Mouse (Mus musculus) liver, adult 2 months (tissue): Measurements from ENCODE around the gene Kcnj6. TPM values are rescaled to one million over a fixed set of nuclear protein-coding genes. Genes with fewer than 3 reads are reported as not detected.

Experiments
- DNase-seq: peaks from one replicate; pipeline ENCODE4 v3.0.0-alpha.2; 2011; ENCODE audit warnings: low read depth, low spot score; ENCODE audit errors: extremely low read depth
- H3K27ac ChIP-seq: fragments of 200-500 bp; replicated peaks from 2 replicates; pipeline ENCODE4 v1.5.1; 2012; ENCODE audit warnings: low read depth, mild to moderate bottlenecking, control low read depth, inconsistent platforms, low read length; ENCODE audit not compliant: insufficient read depth
- H3K27me3 ChIP-seq: fragments of 200-500 bp; 2 replicates; pipeline ENCODE4 v1.6.1; 2012; ENCODE audit warnings: mild to moderate bottlenecking, moderate library complexity, low read length, inconsistent platforms; ENCODE audit not compliant: control insufficient read depth, insufficient read depth
- H3K36me3 ChIP-seq: fragments of 200-500 bp; 2 replicates; pipeline ENCODE4 v1.6.1; 2012; ENCODE audit warnings: low read length, inconsistent platforms; ENCODE audit not compliant: control insufficient read depth, insufficient read depth
- H3K4me1 ChIP-seq: fragments of 200-500 bp; 2 replicates; pipeline ENCODE4 v1.6.1; 2011; ENCODE audit warnings: low read length; ENCODE audit not compliant: control insufficient read depth, insufficient read depth
- H3K4me3 ChIP-seq: fragments of 200-500 bp; 2 replicates; pipeline ENCODE4 v1.5.1; 2011; ENCODE audit warnings: low read depth, mild to moderate bottlenecking, control low read depth, low read length, moderate library complexity; ENCODE audit not compliant: insufficient read depth
- H3K79me2 ChIP-seq: fragments of 200-500 bp; 2 replicates; pipeline ENCODE4 v1.6.1; 2012; ENCODE audit warnings: inconsistent platforms, mild to moderate bottlenecking, low read length, moderate library complexity; ENCODE audit not compliant: control insufficient read depth, insufficient read depth
- H3K9ac ChIP-seq: fragments of 200-500 bp; 2 replicates; pipeline ENCODE4 v1.6.1; 2012; ENCODE audit warnings: low read depth, mild to moderate bottlenecking, control low read depth, inconsistent platforms, low read length
- CTCF ChIP-seq: fragments of 200-500 bp; IDR thresholded peaks from 2 replicates; pipeline ENCODE4 v1.5.1; 2011; ENCODE audit warnings: low read depth, low read length, control low read depth
- POLR2A ChIP-seq: fragments of 200-500 bp; IDR thresholded peaks from 2 replicates; pipeline ENCODE4 v1.6.1; 2011; ENCODE audit warnings: low read length, control low read depth; ENCODE audit not compliant: insufficient read depth; ENCODE audit errors: extremely low read depth
- WGBS: fragments of 180-500 bp; shearing (Covaris S2); methylation state at CpG from one replicate; pipeline ENCODE4 v1.1.7; 2018; 5-methylcytosine and 5-hydroxymethylcytosine counted together
- polyA plus RNA-seq: library from polyadenylated mRNA; depleted of rRNA; stranded (reverse); fragments of >200 nt; gene quantifications from 2 replicates; pipeline ENCODE4 v1.2.3, GENCODE M21; 2012
- total RNA-seq: library from RNA; depleted of rRNA; stranded (reverse); fragments of >200 nt; gene quantifications from 2 replicates; pipeline ENCODE4 v1.2.3, GENCODE M21; 2014

Gene Kcnj6
- total and polyA plus RNA-seq, 2 experiments, result not detected

GRCm38 (mm10) chr16:94743853-94744501 lies 253.5 kb downstream of the Kcnj6 start:
- peak; percentile 40 for DNase-seq
- Histone ChIP-seq H3K4me1 (no peaks in the 10 kb centered on the region), H3K79me2 (no peaks in the 10 kb centered on the region), H3K4me3 (no peak overlapping the region), H3K9ac (no peak overlapping the region), H3K36me3 (no peaks in the 10 kb centered on the region), H3K27ac (no peak overlapping the region), H3K27me3 (0 out of 2 replicates have a peak, but pooled peaks cover 3% of the 10 kb centered on the region)
- peak; percentile 38; the same call in 1 of the 2 replicates for TF ChIP-seq CTCF
- no peak for TF ChIP-seq POLR2A
- WGBS, result 5% methylated on average over 11 of the region's 11 CpGs

- Histone ChIP-seq H3K4me1 (no peaks in the 10 kb centered on the region), H3K9ac (no peak overlapping the region), H3K27ac (no peak overlapping the region), H3K79me2 (no peaks in the 10 kb centered on the region), H3K36me3 (no peaks in the 10 kb centered on the region), H3K4me3 (no peak overlapping the region), H3K27me3 (no peaks in the 10 kb centered on the region)
- 93% methylated on average over 1 of the region's 1 CpGs for WGBS
- no peak for DNase-seq
- TF ChIP-seq POLR2A, result no peak
- TF ChIP-seq CTCF, result no peak
Measured at GRCm38 (mm10) chr16:94737359-94737687, 260.2 kb downstream of the Kcnj6 start.

GRCm38 (mm10) chr16:94736462-94737358 lies 260.8 kb downstream of the Kcnj6 start:
- H3K4me3 ChIP-seq, result no peak overlapping the region
- no peak overlapping the region for H3K27ac ChIP-seq
- H3K36me3 ChIP-seq, result no peaks in the 10 kb centered on the region
- WGBS, result 85% methylated on average over 8 of the region's 8 CpGs
- H3K4me1 ChIP-seq, result no peaks in the 10 kb centered on the region
- H3K9ac ChIP-seq, result no peak overlapping the region
- TF ChIP-seq POLR2A, result no peak
- no peaks in the 10 kb centered on the region for H3K79me2 ChIP-seq
- no peaks in the 10 kb centered on the region for H3K27me3 ChIP-seq
- DNase-seq, result no peak

GRCm38 (mm10) chr16:94735472-94735871 lies 262.0 kb downstream of the Kcnj6 start:
- Histone ChIP-seq H3K79me2 (no peaks in the 10 kb centered on the region), H3K36me3 (no peaks in the 10 kb centered on the region), H3K9ac (no peak overlapping the region), H3K27me3 (no peaks in the 10 kb centered on the region), H3K4me3 (no peak overlapping the region), H3K27ac (no peak overlapping the region), H3K4me1 (no peaks in the 10 kb centered on the region)
- no peak for TF ChIP-seq POLR2A
- TF ChIP-seq CTCF, result no peak
- 62% methylated on average over 3 of the region's 3 CpGs for WGBS
- DNase-seq, result no peak

GRCm38 (mm10) chr16:94731027-94731426 lies 266.5 kb downstream of the Kcnj6 start:
- no peak for TF ChIP-seq CTCF
- no peak for TF ChIP-seq POLR2A
- H3K27ac ChIP-seq, result no peak overlapping the region
- H3K36me3 ChIP-seq, result no peaks in the 10 kb centered on the region
- no peaks in the 10 kb centered on the region for H3K79me2 ChIP-seq
- H3K9ac ChIP-seq, result no peak overlapping the region
- no peaks in the 10 kb centered on the region for H3K27me3 ChIP-seq
- DNase-seq, result no peak
- 50% methylated on average over 12 of the region's 12 CpGs for WGBS
- H3K4me1 ChIP-seq, result no peaks in the 10 kb centered on the region
- H3K4me3 ChIP-seq, result no peak overlapping the region

- Histone ChIP-seq H3K27ac (no peak overlapping the region), H3K9ac (no peak overlapping the region), H3K36me3 (no peaks in the 10 kb centered on the region), H3K4me1 (peaks cover 2% of the 10 kb centered on the region; the same call in 1 of the 2 replicates), H3K27me3 (no peaks in the 10 kb centered on the region), H3K4me3 (no peak overlapping the region), H3K79me2 (no peaks in the 10 kb centered on the region)
- no peak for DNase-seq
- 87% methylated on average over 6 of the region's 6 CpGs for WGBS
- TF ChIP-seq POLR2A, result no peak
- peak; percentile 11; the same call in 1 of the 2 replicates for TF ChIP-seq CTCF
Measured at GRCm38 (mm10) chr16:94729236-94729635, 268.3 kb downstream of the Kcnj6 start.
